Mouse (Mus musculus) myocyte (in vitro differentiated cells): ENCODE results near the gene Ghrhr.

ENCODE experiments used
- CEBPB ChIP-seq: IDR thresholded peaks from 2 replicates; pipeline ENCODE4 v1.6.1; 2011; ENCODE audit warnings: mild to moderate bottlenecking, moderate library complexity; ENCODE audit not compliant: poor library complexity, insufficient read depth, severe bottlenecking
- E2F4 ChIP-seq: IDR thresholded peaks from one replicate; pipeline ENCODE4 v1.6.1; 2011; ENCODE audit warnings: mild to moderate bottlenecking, control low read depth, moderate library complexity; ENCODE audit not compliant: insufficient read depth
- MAX ChIP-seq: IDR thresholded peaks from one replicate; pipeline ENCODE4 v1.6.1; 2011; ENCODE audit warnings: low read depth, mild to moderate bottlenecking, control low read depth
- MYOD1 ChIP-seq, 3 experiments: IDR thresholded peaks; one replicate each; pipeline ENCODE4 v1.6.1; 2011; ENCODE audit warnings: control low read depth in 2 of 3, low read depth in 2 of 3, mild to moderate bottlenecking in 2 of 3, moderate library complexity in 1 of 3; ENCODE audit not compliant: insufficient read length in 2 of 3, control insufficient read depth in 1 of 3
- MYOG ChIP-seq, 3 experiments: IDR thresholded peaks; one replicate each; pipeline ENCODE4 v1.6.1; 2011; ENCODE audit warnings: control low read depth in 2 of 3, low read depth in 2 of 3, mild to moderate bottlenecking in 2 of 3; ENCODE audit not compliant: insufficient read length in 2 of 3, control insufficient read depth in 1 of 3, insufficient read depth in 1 of 3
- POLR2A ChIP-seq: IDR thresholded peaks from one replicate; pipeline ENCODE4 v1.6.1; 2011; ENCODE audit warnings: low read depth, mild to moderate bottlenecking, control low read depth, moderate library complexity; ENCODE audit not compliant: insufficient read length
- POLR2AphosphoS2 ChIP-seq: IDR thresholded peaks from one replicate; pipeline ENCODE4 v1.6.1; 2011; ENCODE audit warnings: low read depth, control low read depth; ENCODE audit not compliant: insufficient read length
- REST ChIP-seq: IDR thresholded peaks from one replicate; pipeline ENCODE4 v1.6.1; 2011; ENCODE audit warnings: mild to moderate bottlenecking, control low read depth, moderate library complexity; ENCODE audit not compliant: insufficient read depth, insufficient read length
- SRF ChIP-seq: IDR thresholded peaks from one replicate; pipeline ENCODE4 v1.6.1; 2011; ENCODE audit warnings: low read depth; ENCODE audit not compliant: control insufficient read depth, insufficient read length
- TCF12 ChIP-seq: IDR thresholded peaks from one replicate; pipeline ENCODE4 v1.6.1; 2011; ENCODE audit warnings: mild to moderate bottlenecking, control low read depth; ENCODE audit not compliant: poor library complexity, insufficient read depth, severe bottlenecking
- TCF3 ChIP-seq: IDR thresholded peaks from one replicate; pipeline ENCODE4 v1.6.1; 2011; ENCODE audit warnings: low read depth, control low read depth; ENCODE audit not compliant: insufficient read length
- USF1 ChIP-seq: IDR thresholded peaks from one replicate; pipeline ENCODE4 v1.6.1; 2011; ENCODE audit warnings: low read depth, mild to moderate bottlenecking, control low read depth, moderate library complexity

DNA sequence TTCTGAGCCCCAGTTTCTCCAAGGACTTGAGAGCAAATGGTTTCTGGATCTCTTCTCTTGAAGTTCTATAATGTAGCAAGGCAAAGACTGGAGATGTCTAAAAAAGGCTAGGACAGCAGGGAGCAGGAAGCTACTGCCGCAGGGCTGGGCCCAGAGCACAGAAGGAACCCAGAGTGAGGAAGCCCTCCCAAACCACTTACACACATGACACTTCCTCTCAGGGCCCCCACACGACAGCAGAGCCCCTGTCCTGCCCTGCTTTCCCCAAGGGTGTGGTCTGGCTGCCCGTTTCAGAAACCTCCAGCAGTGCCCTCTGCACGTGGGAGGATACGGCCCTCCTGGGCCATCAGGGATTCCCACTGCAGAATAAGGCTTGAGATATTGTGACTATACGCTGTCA, 44.8 kb upstream of the Ghrhr start:
- no peak for TF ChIP-seq POLR2A
- TF ChIP-seq MAX = no peak
- no peak for TF ChIP-seq USF1
- no peak for TF ChIP-seq SRF
- TF ChIP-seq E2F4 = no peak
- TF ChIP-seq REST = no peak
- no peak for TF ChIP-seq POLR2AphosphoS2
- no peak for TF ChIP-seq TCF12
- no peak for TF ChIP-seq CEBPB
- no peak for TF ChIP-seq MYOG (IDR thresholded peaks at IDR 0.05; ENCODE audit: control insufficient read depth in 1 of 3, insufficient read depth in 1 of 3, insufficient read length in 2 of 3, low read depth in 2 of 3)
- TF ChIP-seq TCF3 = no peak
- no peak for TF ChIP-seq MYOD1 (IDR thresholded peaks at IDR 0.05; ENCODE audit: control insufficient read depth in 1 of 3, insufficient read length in 2 of 3, low read depth in 2 of 3)
